Comparison of ENCODE assay signal across 29 mouse cellular contexts in the genomic region with DNA sequence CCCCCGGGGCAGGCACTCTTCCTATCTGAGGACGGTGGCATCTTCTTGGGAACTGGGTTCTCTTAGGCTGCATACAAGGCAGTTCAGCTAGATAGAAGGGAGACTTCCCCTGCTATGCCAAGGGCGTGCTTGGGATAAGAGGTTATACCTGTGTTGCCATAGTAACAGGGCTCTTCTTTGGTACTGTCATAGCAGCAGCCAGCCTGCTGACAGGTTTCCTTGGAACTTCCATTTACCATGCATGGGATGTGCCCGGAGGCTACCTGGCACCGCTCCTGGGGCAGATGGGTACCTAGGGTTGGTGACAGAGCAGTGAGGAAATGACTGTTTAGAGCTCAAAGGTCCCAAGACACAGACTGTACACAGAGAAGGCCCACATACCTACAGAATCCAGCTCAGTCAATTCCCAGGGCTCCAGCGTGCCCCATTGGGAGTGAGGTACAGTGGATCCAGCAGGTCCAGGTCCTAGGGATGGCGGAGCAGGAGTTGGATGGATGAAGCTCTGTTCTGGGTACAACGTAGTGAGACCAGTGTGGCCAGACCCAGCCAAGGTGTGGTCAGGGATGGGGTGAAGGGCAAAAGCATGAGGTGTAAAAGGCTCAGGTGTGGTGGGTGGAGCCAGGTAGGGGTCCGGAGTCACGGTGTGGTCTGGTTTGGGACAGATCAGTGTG. TPM values are rescaled to one million over a fixed set of nuclear protein-coding genes. Genes with fewer than 3 reads are reported as not detected.
DNase-seq lines count a peak whose midpoint lies in the region; ATAC-seq and TF ChIP-seq lines count a peak whose summit lies in the region.
"Had no signal": no experiment of that assay in that cellular context is flagged by ENCODE, and none has a peak within 500 bp of the region (broad histone marks: within the 10 kb centered on the region; RNA-seq: fewer than 3 reads in every experiment).

No protein-coding gene starts in this region.

- no peak for TF ChIP-seq CTCF in forebrain, postnatal 0 days (IDR thresholded peaks at IDR 0.05; ENCODE audit: low read depth)
- no peak for TF ChIP-seq CTCF in lung, postnatal 0 days (IDR thresholded peaks at IDR 0.05)

- 82% methylated on average over 10 of the region's 10 CpGs for WGBS in forebrain, postnatal 0 days
- 88% methylated on average over 10 of the region's 10 CpGs for WGBS in forebrain, embryonic 11.5 days
- 79% methylated on average over 10 of the region's 10 CpGs for WGBS in lung, postnatal 0 days
- 77% methylated on average over 10 of the region's 10 CpGs for WGBS in midbrain, embryonic 16.5 days

- H3K27me3 ChIP-seq in forebrain, postnatal 0 days (ENCODE audit: insufficient read depth, low read length), result no peaks in the 10 kb centered on the region
- H3K27me3 ChIP-seq in forebrain, embryonic 11.5 days (ENCODE audit: control insufficient read depth, insufficient read depth, low read length), result no peaks in the 10 kb centered on the region
- no peaks in the 10 kb centered on the region for H3K27me3 ChIP-seq in lung, postnatal 0 days (replicated peaks; ENCODE audit: insufficient read depth, low read length)
- H3K27me3 ChIP-seq in midbrain, embryonic 16.5 days (ENCODE audit: control insufficient read depth, insufficient read depth, low read depth, low read length), result no peaks in the 10 kb centered on the region
- H3K27me3 ChIP-seq: embryonic facial prominence, embryonic 15.5 days had no signal

- no peak overlapping the region for H3K4me2 ChIP-seq in forebrain, postnatal 0 days (ENCODE audit: low read depth)
- H3K4me2 ChIP-seq in forebrain, embryonic 11.5 days (ENCODE audit: low read depth, low read length, severe bottlenecking), result no peak overlapping the region
- no peak overlapping the region for H3K4me2 ChIP-seq in lung, postnatal 0 days (replicated peaks; ENCODE audit: low read depth, low read length)
- H3K4me2 ChIP-seq in midbrain, embryonic 16.5 days (ENCODE audit: low read length), result no peak overlapping the region
- H3K4me2 ChIP-seq: embryonic facial prominence, embryonic 15.5 days; heart, embryonic 11.5 days; liver, embryonic 13.5 days; lung, embryonic 14.5 days had no signal

- no peaks in the 10 kb centered on the region for H3K4me1 ChIP-seq in forebrain, postnatal 0 days (ENCODE audit: insufficient read depth)
- H3K4me1 ChIP-seq in forebrain, embryonic 11.5 days (replicated peaks; ENCODE audit: control insufficient read depth, insufficient read depth, low read length), result no peaks in the 10 kb centered on the region
- no peaks in the 10 kb centered on the region for H3K4me1 ChIP-seq in lung, postnatal 0 days (ENCODE audit: insufficient read depth, low read depth, low read length)
- H3K4me1 ChIP-seq in midbrain, embryonic 16.5 days (ENCODE audit: control insufficient read depth, insufficient read depth, low read length), result 0 out of 2 replicates have a peak, but pooled peaks cover 2% of the 10 kb centered on the region
- H3K4me1 ChIP-seq: embryonic facial prominence, embryonic 15.5 days had no signal

- H3K36me3 ChIP-seq in forebrain, postnatal 0 days (ENCODE audit: insufficient read depth), result no peaks in the 10 kb centered on the region
- H3K36me3 ChIP-seq in forebrain, embryonic 11.5 days (ENCODE audit: control insufficient read depth, insufficient read depth, low read length), result no peaks in the 10 kb centered on the region
- H3K36me3 ChIP-seq in lung, postnatal 0 days (ENCODE audit: insufficient read depth, low read length), result no peaks in the 10 kb centered on the region
- H3K36me3 ChIP-seq in midbrain, embryonic 16.5 days (ENCODE audit: control insufficient read depth, insufficient read depth, low read length), result no peaks in the 10 kb centered on the region
- H3K36me3 ChIP-seq: embryonic facial prominence, embryonic 15.5 days; liver, embryonic 13.5 days had no signal

- no peak overlapping the region for H3K27ac ChIP-seq in forebrain, postnatal 0 days (ENCODE audit: low read depth, low read length)
- H3K27ac ChIP-seq in forebrain, embryonic 11.5 days (ENCODE audit: low read depth, low read length), result no peak overlapping the region
- H3K27ac ChIP-seq in lung, postnatal 0 days (ENCODE audit: low read length), result no peak overlapping the region
- H3K27ac ChIP-seq in midbrain, embryonic 16.5 days (ENCODE audit: low read length), result no peak overlapping the region
- H3K27ac ChIP-seq: embryonic facial prominence, embryonic 15.5 days; kidney, postnatal 0 days; liver, embryonic 13.5 days had no signal

- H3K9ac ChIP-seq in forebrain, postnatal 0 days, result no peak overlapping the region
- H3K9ac ChIP-seq in forebrain, embryonic 11.5 days (ENCODE audit: low read length), result no peak overlapping the region
- H3K9ac ChIP-seq in lung, postnatal 0 days (replicated peaks; ENCODE audit: low read depth), result no peak overlapping the region
- H3K9ac ChIP-seq in midbrain, embryonic 16.5 days (ENCODE audit: low read depth, low read length), result no peak overlapping the region
- H3K9ac ChIP-seq: embryonic facial prominence, embryonic 15.5 days; liver, embryonic 13.5 days; lung, embryonic 14.5 days had no signal

- no peak for TF ChIP-seq EP300 in lung, postnatal 0 days (IDR thresholded peaks at IDR 0.05)

- H3K9me3 ChIP-seq in forebrain, postnatal 0 days (ENCODE audit: low read length), result no peaks in the 10 kb centered on the region
- H3K9me3 ChIP-seq in forebrain, embryonic 11.5 days (ENCODE audit: control insufficient read depth, low read length), result no peaks in the 10 kb centered on the region
- no peaks in the 10 kb centered on the region for H3K9me3 ChIP-seq in lung, postnatal 0 days (ENCODE audit: low read length)
- no peaks in the 10 kb centered on the region for H3K9me3 ChIP-seq in midbrain, embryonic 16.5 days (replicated peaks; ENCODE audit: control insufficient read depth, low read length, poor library complexity, severe bottlenecking)
- H3K9me3 ChIP-seq: embryonic facial prominence, embryonic 15.5 days; liver, embryonic 13.5 days had no signal

- no peak for ATAC-seq in cerebellum, adult (ENCODE audit: insufficient number of reproducible peaks, low FRiP score, low TSS enrichment)
- ATAC-seq in forebrain, postnatal 0 days, result peak; percentile 81
- no peak for ATAC-seq in forebrain, embryonic 11.5 days (replicated peaks; ENCODE audit: low FRiP score)
- 0 out of 2 replicates have a peak, but pooled peaks have one; percentile 16 for ATAC-seq in lung, postnatal 0 days
- ATAC-seq in midbrain, embryonic 16.5 days, result peak; percentile 78

- H3K4me3 ChIP-seq in forebrain, postnatal 0 days (ENCODE audit: low read depth, low read length), result no peak overlapping the region
- no peak overlapping the region for H3K4me3 ChIP-seq in forebrain, embryonic 11.5 days (ENCODE audit: low read depth, low read length)
- H3K4me3 ChIP-seq in lung, postnatal 0 days (ENCODE audit: low read depth, low read length), result no peak overlapping the region
- no peak overlapping the region for H3K4me3 ChIP-seq in midbrain, embryonic 16.5 days (ENCODE audit: low read depth, low read length)
- H3K4me3 ChIP-seq: embryonic facial prominence, embryonic 15.5 days; liver, embryonic 13.5 days; myocyte had no signal

- peak; percentile 56 to 66 for DNase-seq in cerebellum, postnatal 14 days
- DNase-seq in forebrain, postnatal 0 days, result peak; percentile 32
- DNase-seq in forebrain, embryonic 11.5 days (ENCODE audit: low spot score), result no peak
- no peak for DNase-seq in lung, postnatal 0 days (ENCODE audit: low spot score)
- no peak for DNase-seq in lung, postnatal 4 days
- no peak for DNase-seq in urinary bladder, postnatal 4 days (ENCODE audit: low spot score in 2 of 2)
- DNase-seq: adrenal gland, postnatal 14 days; cerebellum, adult 9-11 months; embryo, embryonic 11 days; gastrocnemius, postnatal 14 days; heart, adult 11 months; kidney, adult 2 months; layer of hippocampus, adult 9-11 months; liver, embryonic 13.5 days; lung, embryonic 14.5 days; right cerebral cortex, adult 18-20 months; right cerebral cortex, postnatal 4 days; thymus, postnatal 14 days had no signal

RNA-seq across cellular contexts. Expression of a gene that starts 2.0 kb away (rescaled TPM):
- total RNA-seq in forebrain, postnatal 0 days (2014; rRNA removed), result 0.10 and 0.23 TPM in 2 replicates
- polyA plus RNA-seq in forebrain, postnatal 0 days (2015; fragmentation: Nextera tagmentation; extraction: Ambion mirVana), result 0.59 and 0.68 TPM in 2 replicates
- not detected in 2 replicates for polyA plus RNA-seq in forebrain, embryonic 11.5 days (2014; fragmentation: Nextera tagmentation; extraction: Ambion mirVana)
- polyA plus RNA-seq in lung, postnatal 0 days (2015; fragmentation: Nextera tagmentation; extraction: Ambion mirVana), result not detected in 2 replicates
- 0.58 and 0.89 TPM in 2 replicates for polyA plus RNA-seq in midbrain, embryonic 16.5 days (2015; fragmentation: Nextera tagmentation; extraction: Ambion mirVana)
- total RNA-seq: adrenal gland, postnatal 14 days; left cerebral cortex, adult 18-20 months; left cerebral cortex, postnatal 36 days had no signal
- polyA plus RNA-seq: embryonic facial prominence, embryonic 15.5 days; heart, embryonic 11.5 days; kidney, adult 2 months; kidney, postnatal 0 days; limb, embryonic 14.5 days; liver, embryonic 13.5 days; lung, embryonic 14.5 days; neural tube, embryonic 14.5 days; stomach, embryonic 14.5 days had no signal

RNA-seq across cellular contexts. Expression of a gene that starts 18.5 kb away (rescaled TPM):
- total RNA-seq in forebrain, postnatal 0 days (2014; rRNA removed), result 0.57 and 0.77 TPM in 2 replicates
- 0.05 and 0.10 TPM in 2 replicates for polyA plus RNA-seq in forebrain, postnatal 0 days (2015; fragmentation: Nextera tagmentation; extraction: Ambion mirVana)
- 0.09 TPM in 1 of 2 replicates, not detected in the other for polyA plus RNA-seq in forebrain, embryonic 11.5 days (2014; fragmentation: Nextera tagmentation; extraction: Ambion mirVana)
- polyA plus RNA-seq in lung, postnatal 0 days (2015; fragmentation: Nextera tagmentation; extraction: Ambion mirVana), result 0.36 and 0.45 TPM in 2 replicates
- polyA plus RNA-seq in midbrain, embryonic 16.5 days (2015; fragmentation: Nextera tagmentation; extraction: Ambion mirVana), result 0.09 and 0.14 TPM in 2 replicates
- total RNA-seq: adrenal gland, postnatal 14 days had no signal
- polyA plus RNA-seq: kidney, postnatal 0 days; liver, embryonic 13.5 days; lung, embryonic 14.5 days; stomach, embryonic 14.5 days had no signal

RNA-seq across cellular contexts. Expression of a gene that starts 23.4 kb away (rescaled TPM):
- 243 and 271 TPM in 2 replicates for total RNA-seq in forebrain, postnatal 0 days (2014; rRNA removed)
- 35.6 and 36.9 TPM in 2 replicates for polyA plus RNA-seq in forebrain, postnatal 0 days (2015; fragmentation: Nextera tagmentation; extraction: Ambion mirVana)
- 50.9 and 55.5 TPM in 2 replicates for polyA plus RNA-seq in forebrain, embryonic 11.5 days (2014; fragmentation: Nextera tagmentation; extraction: Ambion mirVana)
- polyA plus RNA-seq in lung, postnatal 0 days (2015; fragmentation: Nextera tagmentation; extraction: Ambion mirVana), result 18.8 and 22.4 TPM in 2 replicates
- polyA plus RNA-seq in midbrain, embryonic 16.5 days (2015; fragmentation: Nextera tagmentation; extraction: Ambion mirVana), result 38.9 and 40.1 TPM in 2 replicates

RNA-seq across cellular contexts. Expression of a gene that starts 30.6 kb away (rescaled TPM):
- 6.2 and 6.8 TPM in 2 replicates for total RNA-seq in forebrain, postnatal 0 days (2014; rRNA removed)
- polyA plus RNA-seq in forebrain, postnatal 0 days (2015; fragmentation: Nextera tagmentation; extraction: Ambion mirVana), result 12.7 and 16.6 TPM in 2 replicates
- polyA plus RNA-seq in forebrain, embryonic 11.5 days (2014; fragmentation: Nextera tagmentation; extraction: Ambion mirVana), result 28.1 and 31.2 TPM in 2 replicates
- 13.5 and 14.7 TPM in 2 replicates for polyA plus RNA-seq in lung, postnatal 0 days (2015; fragmentation: Nextera tagmentation; extraction: Ambion mirVana)
- 12.8 and 13.5 TPM in 2 replicates for polyA plus RNA-seq in midbrain, embryonic 16.5 days (2015; fragmentation: Nextera tagmentation; extraction: Ambion mirVana)

RNA-seq across cellular contexts. Expression of a gene that starts 36.7 kb away (rescaled TPM):
- 22.2 and 25.5 TPM in 2 replicates for total RNA-seq in forebrain, postnatal 0 days (2014; rRNA removed)
- polyA plus RNA-seq in forebrain, postnatal 0 days (2015; fragmentation: Nextera tagmentation; extraction: Ambion mirVana), result 33.7 and 38.8 TPM in 2 replicates
- 44.3 and 45.9 TPM in 2 replicates for polyA plus RNA-seq in forebrain, embryonic 11.5 days (2014; fragmentation: Nextera tagmentation; extraction: Ambion mirVana)
- 143 and 155 TPM in 2 replicates for polyA plus RNA-seq in lung, postnatal 0 days (2015; fragmentation: Nextera tagmentation; extraction: Ambion mirVana)
- 47.0 TPM in 2 replicates for polyA plus RNA-seq in midbrain, embryonic 16.5 days (2015; fragmentation: Nextera tagmentation; extraction: Ambion mirVana)

Comparison
In these comparisons a context has a peak if more than half of its experiments do, and no peak if none do; other contexts are left out.
1. DNase-seq: peak in cerebellum, postnatal 14 days (2 of 2) and forebrain, postnatal 0 days (single experiment); none in forebrain, embryonic 11.5 days (single experiment), lung, postnatal 0 days (single experiment), lung, postnatal 4 days (0 of 2) and urinary bladder, postnatal 4 days (0 of 2).
2. ATAC-seq: peak in forebrain, postnatal 0 days (single experiment), lung, postnatal 0 days (single experiment) and midbrain, embryonic 16.5 days (single experiment); none in cerebellum, adult (single experiment) and forebrain, embryonic 11.5 days (single experiment).